Mouse (Mus musculus) cerebellum, postnatal 14 days (tissue): ENCODE measurements around the gene Hcst.
A peak's percentile ranks its signal among the peaks of the same experiment; 100 is the strongest.

Experiments
- DNase-seq, 2 experiments: peaks; one replicate each; pipeline ENCODE4 v3.0.0; 2021; ENCODE audit warnings: mixed read lengths in 2 of 2

The Hcst gene

DNA sequence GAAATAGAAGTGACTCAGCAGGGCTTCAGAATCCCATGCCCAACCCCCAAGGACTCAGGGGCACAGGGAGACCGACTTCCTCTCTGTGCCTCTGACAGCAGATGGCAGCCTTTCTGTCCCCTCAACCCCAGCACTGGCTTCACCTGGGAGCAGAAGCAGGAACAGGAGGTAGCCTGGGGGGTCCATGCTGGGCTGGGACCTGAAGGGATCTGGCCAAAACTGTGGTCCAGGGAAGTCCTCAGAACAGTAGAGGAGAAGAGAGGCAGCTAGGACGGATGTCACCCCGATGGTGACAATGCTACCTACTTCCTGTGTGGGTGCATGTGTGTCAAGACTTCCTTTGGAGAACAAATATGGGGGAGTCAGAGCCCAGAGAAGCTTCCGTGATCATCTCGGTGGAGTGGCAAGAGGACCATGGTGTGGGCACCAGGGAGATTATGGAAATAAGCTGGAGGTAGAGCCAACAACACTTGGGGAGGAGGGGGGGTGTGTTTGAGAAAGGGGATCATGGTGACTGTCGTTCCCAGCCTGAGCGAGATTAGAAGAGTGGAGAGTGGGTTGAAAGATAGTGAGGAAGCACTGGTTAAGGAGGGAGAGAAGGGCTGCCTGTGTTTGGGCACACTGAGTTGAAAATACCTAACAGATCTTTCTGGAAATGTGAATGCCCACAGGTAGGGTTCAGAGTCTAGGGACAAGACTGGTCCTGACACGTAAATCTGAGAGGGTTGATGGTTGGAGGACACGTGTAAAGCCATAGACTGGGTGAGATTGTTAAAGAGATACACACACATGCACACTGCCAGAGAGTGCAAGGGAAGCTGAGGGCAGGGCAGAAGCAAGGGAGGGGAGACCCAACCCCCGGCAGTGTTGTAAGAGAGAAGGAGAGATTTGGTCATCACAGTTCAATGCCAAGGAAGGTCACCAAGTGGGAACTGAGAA is at the start of gene Hcst:
Gene Hcst (minus strand): TSS at position 294 of the 939 bp plus-strand sequence.
- no peak for DNase-seq

DNA sequence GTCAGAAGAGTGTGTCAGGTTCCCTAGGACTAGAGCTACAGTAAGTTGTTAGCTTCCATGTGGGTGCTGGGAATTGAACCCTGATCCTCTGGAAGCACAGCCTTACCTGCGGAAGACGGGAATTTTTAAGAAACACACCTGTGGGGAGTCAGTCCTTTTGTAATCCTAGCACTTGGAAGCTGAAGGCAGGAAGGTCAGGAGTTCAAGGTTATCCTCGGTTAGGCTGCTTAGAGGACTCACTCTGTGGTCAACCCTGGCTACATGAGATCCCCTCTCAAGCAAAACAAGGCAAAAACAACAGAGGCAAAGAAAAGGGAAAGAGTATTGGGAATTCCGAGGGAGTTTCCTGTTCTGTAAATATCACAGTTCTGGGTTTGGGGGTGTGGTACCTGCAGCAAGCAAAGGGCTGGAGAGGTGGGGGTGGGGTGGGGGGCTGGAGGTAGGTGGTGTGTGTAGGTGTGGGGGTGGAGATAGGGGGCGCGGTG is 45.2 kb upstream of the Hcst start:
- no peak for DNase-seq

DNA sequence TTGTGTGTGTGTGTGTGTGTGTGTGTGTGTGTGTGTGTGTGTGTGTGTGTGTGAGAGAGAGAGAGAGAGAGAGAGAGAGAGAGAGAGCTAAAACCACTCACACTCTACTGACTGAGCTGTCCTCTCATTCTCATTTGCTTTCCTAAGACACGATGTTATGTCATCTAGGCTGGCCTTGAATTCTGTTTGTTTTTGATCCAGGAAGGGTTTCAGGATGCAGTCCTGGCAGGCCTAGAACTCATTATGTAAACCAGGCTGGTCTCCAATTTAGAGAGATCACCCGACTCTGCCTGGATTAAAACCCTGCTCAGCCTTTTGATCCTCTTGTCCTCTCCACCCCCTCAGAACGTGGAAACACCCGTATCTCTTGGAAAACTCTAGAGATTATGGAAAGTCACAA is 44.3 kb upstream of the Hcst start:
- no peak for DNase-seq

DNA sequence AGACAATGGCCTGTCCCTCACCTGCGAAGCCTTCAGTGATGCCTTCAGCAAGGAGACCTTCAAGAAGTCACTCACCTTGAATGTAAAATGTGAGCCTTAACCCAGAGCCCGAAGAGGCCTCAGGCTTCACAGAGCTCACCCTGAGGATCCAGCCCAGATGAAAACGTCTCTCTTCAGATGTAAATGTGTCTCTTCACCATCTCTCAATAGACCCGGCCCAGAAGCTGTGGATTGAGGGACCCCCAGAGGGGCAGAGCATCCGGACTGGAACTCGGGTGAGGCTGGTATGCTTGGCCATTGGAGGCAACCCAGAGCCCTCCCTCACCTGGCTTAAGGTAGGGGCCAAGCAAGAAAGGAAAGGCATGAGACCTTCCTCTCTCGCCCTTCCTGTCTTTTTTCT is 43.9 kb upstream of the Hcst start:
- no peak for DNase-seq

DNA sequence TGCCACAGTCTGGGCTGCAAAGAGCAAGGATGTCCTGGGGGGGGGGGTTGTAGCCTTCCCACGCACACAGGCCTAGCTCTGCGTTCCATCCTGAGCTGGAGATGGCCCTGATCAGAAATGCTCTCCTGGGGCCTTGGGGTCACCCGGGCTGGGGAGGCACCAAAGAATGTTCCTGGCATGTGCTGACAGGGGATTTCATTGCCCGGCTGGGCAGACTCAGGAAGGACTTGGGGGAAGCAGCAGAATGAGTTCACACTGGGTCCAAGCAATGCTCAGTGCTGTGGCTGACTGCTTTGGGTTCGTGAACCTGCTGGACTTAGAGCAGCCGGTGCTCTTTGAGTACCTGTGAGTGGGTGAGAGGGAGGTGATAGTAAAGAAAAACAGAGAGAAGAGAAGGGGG is 39.8 kb upstream of the Hcst start:
- DNase-seq: no peak

DNA sequence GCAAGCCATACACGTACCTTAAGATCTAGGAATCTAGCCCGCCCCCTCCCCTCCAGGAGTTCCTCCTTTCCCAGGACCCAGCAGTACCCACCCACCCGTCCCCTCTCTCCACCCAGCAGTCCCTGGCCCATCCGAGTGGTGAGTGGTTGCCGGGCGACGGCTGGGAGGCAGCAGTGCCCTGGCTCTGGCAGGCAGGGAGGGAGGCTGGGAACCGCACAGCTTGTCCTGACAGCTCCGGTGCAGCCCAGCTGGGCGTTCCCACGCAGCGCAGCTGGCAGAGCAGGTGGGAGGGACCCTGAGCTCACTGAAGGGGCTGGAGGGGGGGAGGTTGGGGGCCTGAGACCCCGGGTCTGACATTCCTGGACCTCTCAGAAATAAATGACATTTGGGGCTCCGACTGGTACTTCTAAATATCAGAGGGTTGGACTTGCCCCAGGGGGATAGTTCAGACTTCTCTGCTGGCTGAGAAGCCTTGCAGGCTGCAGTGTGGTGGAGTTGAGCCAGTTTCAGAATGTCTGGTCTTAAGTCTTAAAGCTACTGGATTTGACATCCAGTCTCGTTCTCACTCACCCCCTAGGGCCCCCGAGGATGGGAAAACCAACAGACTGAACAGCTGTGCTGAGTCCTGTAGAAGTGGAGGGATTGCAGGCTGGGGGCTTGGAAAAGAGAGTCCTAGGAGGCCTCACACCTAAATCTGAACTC is 38.1 kb upstream of the Hcst start, which contains the start of the genes Kirrel2 and Nphs1:
Gene Kirrel2 (minus strand): TSS at position 62 of the 702 bp plus-strand sequence.
Gene Nphs1 (plus strand): TSS at position 687 of the 702 bp plus-strand sequence.
- peak; percentile 44 to 51 for DNase-seq

DNA sequence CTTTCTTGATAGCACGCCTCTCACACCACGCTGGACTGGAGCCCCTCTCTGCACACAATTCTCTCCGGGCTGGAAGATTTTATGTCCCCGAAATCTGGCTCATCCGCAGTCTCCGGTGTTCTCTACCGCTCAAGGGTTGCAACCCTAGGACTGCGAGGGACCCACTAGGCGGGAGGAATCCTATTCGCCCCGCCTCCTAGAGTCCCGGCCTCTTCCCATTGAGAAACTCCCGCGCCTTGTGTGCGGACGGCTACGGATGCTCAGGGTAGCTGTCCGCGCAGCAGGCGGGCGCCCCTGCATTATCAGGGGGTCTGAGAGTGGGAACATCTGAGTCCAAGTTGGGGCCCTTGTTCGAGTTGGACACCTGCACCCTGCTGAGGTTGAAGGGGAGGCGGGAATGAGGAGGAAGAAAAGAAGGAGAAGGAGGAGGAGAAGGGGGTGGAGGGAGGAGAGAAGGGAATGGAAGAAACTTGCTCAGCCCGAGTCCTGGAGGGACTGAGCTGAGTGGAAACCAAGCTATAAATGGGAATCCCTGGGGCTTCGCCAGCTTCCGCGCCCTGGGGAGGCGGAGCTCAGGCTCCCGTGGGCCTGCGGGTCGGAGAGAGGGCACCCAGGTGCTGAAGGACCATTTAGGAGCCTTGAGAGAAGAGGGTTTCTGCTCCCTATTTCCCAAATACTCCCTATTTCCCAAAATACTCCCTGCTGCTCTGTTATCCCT is 37.4 kb upstream of the Hcst start:
- DNase-seq: no peak

DNA sequence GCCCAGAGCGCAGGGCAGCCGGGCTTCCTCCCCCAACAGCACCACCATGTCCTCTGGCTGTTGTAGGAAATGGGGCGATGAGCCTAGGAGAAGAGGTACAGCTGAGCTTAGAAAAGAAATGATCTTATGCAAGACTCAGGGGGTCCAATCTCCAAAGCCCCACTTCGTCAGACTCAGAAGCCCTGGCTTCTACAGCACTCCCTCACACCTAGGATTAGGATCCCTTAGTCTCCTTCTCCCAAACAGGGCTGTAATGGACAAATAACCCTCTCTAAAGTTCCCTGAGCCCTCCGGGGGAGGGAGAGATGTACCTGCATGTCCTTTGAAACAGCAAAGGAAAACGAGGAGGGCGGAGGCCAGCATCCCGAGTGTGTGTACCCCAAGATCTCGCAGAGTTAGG is 36.8 kb upstream of the Hcst start:
- no peak for DNase-seq

DNA sequence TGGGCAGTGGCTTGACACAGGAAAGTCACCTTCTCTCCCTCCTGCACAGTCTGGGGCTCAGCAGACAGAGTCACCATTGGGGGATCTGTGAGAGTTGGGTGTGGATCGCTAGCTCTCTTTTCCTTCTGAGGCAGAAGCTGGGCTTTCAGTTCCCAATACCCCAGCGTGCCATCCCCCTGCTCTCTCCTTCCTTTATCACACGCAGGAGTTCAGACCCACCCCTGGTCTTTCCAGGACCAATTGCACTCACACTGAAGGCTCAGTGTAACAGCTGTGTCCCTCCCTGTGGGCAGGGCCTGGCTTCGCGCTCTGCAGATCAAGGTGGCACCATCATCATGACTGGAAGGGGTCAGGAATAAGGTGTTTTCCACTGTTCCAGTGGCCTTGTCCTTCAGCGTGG is 34.6 kb upstream of the Hcst start:
- no peak for DNase-seq

DNA sequence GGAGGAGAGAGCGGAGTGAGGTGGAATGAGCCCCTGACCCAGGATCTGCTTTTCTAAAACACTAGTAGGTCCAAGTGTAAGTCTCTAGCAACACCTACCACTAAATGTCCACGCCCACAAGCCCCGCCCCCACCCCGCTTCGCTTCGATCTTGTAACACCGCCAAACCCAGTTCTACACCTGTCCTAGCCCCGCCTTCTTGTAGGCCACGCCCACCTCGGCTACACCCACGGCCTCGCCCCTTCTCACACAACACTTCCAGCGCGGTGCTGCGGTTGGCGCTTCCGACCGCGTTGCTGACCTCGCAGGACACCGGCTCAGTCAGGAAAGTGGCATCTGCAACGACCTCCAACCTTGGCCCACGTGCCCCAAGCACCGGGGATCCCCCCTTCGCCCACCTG is 34.1 kb upstream of the Hcst start:
- peak in 1 of 2 experiments; percentile 40 for DNase-seq

DNA sequence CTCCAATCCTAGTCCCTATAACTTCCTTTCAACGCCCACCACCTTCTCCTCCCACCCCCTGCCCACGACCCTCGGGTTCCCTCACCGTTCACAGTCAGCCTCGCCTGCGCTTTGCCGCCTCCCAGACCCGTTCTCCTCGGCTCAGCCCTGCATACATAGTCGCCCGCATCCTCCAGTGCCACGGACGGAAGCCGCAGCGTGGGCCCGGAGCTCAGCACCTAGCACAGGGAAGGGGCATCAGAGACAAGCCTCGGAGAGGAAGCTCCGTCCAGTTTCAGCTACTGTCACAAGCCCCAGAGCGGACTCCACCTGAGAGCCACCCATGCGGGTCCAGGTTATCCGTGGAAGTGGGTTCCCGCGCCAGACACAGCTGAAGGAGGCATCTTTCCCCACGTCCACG is 33.7 kb upstream of the Hcst start:
- no peak for DNase-seq

DNA sequence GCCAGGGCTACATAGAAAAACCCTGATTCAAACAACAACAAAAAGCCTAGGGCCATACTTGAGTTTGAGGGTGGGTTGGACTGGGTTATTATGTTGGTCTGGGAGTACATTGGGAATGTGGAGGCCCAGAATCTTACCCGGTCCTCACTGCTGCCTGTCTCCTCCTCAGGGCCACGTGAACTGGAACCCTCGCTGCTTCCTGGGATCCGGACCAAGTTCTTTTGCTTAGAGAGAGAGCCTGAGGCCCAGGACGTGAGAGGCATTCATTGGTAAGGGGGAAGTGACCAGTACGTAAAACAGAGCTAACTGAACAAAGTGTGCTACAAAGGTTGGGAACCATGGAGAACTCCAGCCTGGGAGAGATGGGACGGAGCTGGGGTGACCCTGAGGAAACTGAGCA is 30.6 kb upstream of the Hcst start:
- no peak for DNase-seq

DNA sequence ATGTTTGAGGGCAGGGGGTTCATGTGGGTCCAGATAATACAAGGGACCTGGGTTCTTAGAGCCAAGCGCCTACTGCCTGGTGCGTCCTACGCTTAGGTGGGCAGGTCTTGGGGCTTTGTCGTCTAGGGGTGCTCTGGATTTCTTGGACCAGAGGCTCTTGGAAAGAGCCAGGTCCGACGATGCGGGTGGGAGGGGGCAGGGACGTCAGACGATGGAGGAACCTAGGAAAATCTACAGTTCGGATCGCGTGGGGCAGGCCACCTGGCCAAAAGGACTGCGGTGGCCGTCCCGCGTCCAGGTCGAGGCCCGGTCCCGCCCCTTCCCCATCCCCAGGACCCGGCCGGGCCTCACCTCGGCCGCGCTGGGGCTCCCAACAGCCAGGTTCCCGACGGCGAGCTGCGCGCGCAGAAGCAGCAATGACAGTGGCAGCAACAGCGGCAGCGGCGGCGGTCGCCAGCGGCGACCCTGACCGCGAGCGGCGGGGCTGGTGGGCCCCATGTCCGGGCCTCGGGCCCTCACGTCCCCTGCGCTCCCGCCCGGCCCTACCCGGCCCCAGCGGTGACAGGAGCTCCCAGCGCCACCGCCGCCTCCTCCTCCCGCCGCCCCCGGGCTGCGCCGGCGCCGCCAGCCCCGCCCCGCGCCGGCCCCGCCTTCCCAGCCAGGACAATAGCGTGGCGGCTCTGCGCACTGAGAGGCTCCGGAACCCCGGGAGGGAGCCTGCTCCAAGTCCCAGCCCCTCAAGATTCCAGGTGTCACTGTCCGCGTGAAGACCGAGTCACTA is 25.5 kb upstream of the Hcst start, which contains the start of gene Aplp1:
Gene Aplp1 (minus strand): TSS at position 565 of the 781 bp plus-strand sequence.
- peak; percentile 81 to 84 for DNase-seq

DNA sequence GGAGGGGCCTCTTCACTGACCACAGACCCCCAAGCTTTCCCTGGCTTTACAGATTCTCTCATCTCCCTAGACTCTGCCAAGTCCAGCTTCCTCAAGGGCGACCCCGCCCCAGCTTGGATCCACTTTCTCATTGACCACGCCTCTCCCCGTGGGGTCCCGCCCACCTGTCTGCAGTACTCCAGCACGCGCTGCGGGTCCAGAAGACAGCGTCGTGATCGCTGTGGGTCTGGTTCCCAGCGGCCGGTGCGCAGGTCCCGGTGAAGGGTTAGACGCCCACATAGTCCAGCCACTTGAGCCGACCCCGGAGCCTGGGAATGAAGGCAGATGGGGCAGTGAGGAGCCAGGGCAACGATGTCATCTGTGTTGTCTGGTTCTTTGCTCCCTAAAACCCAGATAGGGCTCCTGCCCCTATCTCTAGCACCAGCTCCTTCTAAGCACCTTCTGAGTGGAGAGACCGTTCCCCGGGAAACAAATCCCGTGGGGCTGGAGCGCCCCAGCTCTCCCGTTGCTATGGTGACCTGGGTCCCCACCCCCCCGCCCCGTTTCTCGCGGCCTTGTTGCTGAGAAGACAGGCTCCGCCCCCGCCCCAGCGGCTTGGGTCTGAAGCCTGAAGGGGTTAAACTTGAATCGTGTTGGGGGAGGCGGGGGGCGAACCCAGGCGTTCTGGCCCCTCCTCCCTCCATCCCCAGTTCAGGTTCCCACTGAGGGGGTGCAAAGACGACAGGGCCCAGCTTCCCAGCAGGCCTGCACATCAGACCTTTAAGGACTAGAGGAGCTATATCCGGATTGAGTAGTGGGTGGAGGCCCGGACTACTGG is 24.7 kb upstream of the Hcst start:
- DNase-seq: peak; percentile 46 to 68

DNA sequence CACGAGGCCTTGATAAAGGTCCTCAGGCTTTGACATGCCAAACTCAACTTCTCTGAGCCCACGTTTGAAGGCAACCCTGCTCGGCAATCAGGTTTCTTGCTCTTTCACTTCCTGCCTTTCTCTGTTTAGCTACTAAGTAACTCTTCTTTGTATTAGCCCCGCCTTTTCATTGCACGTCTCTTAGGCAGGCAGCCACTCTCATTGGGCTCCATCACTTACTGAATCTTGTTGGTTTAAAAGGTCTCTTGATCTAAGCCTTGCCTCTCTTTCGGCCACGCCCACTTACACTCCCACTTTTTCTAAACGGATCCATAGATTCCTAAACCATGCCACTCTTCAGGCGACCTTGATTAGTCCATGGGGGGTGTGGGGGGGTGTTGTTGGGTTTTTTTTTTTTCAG is 24.0 kb upstream of the Hcst start:
- peak in 1 of 2 experiments; percentile 19 for DNase-seq

DNA sequence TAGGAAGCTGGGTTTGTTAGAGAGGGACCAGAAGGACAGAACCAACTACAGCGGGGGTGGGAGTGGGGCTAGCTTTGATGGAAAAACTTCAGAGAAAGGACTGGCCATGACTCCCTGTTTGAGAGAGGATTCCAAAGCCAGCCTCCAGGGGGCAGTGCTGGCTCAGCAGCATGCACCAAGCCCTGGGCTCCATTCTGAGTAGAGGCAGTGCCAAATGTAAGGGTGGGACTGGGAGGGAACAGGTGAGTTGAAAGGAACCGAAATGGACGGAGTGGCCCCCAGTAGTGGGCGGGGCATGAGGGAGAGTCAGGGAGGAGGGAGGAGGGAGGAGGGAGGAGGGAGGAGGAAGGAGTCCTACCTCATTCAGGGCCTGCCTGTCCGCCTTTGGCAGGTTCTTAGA is 21.0 kb upstream of the Hcst start:
- peak; percentile 80 to 87 for DNase-seq

DNA sequence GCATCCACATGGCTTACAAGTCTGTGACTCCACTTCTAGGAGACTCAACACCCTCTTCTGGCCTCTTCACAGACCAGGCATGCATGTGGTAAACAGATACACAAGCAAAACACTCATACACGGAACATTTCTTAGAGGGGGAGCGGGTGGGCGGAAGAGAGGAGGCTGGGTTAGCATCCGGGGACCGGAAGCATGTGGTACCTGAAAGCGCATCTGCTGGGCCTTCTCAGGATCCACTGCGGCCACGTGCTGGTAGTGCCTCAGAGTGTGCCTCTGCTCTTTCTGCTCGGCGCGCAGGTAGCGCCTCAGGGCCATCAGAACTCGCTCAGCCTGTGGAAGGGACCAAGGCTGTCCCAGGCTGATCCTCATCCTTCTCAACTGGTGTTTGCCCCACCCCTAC is 20.1 kb upstream of the Hcst start:
- peak in 1 of 2 experiments; percentile 16 for DNase-seq

DNA sequence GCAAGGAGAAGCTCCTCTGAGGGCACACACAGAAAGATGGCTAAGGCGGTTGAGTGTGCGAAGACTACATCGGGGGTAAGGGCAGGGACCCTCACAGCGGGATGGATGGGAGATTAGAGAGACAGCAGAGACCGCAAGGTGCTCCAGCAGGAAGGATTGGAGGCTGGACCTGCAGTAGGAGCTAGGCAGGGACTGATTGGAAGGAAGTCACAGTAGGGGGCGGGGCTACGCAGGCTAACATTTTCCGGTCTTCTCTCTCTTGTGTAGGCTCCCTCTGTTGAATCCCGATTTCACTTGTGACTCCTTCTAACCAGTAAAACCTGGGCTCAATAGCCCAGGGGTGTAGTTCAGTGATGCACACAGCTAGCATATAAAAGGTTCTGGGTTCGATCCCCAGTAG is 17.2 kb upstream of the Hcst start:
- no peak for DNase-seq

DNA sequence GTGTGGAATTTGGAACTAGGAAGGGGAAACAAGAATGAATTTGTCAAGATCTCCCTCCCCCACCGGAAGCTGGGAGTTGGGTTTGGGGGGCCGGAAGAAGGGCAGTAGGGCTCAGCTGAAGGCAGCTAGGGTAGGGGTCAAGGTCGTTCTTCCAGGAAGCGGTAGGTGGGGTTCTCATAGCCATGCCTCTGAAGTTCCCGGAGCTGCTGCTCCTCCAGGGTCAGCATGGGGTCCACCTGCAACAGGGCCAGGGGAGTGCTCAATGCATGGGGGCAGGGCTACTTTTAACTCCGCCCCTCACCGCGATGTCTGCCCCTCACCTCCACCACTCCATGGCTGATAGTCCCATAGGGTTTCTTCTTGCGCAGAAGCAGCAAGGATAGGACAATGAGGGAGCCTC is 15.5 kb upstream of the Hcst start:
- DNase-seq: no peak

DNA sequence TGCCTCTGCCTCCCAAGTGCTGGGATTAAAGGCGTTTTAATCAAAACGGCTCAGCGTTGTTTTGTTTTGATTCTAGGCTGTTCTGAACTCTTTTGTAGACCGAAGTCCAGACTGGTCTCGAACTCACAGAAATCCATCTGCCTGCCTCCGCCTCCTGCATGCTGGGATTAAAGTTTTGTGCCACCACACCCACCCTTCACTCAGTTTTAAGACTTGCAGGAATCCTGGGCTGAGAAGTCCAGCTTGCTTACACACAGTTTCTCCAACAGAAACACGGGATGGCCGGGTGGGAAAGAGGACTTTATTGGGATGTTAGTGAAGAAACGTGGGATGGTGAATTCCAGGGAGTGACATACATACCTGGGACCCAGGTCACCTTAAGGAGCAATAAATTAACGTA is 15.0 kb upstream of the Hcst start:
- DNase-seq: no peak

DNA sequence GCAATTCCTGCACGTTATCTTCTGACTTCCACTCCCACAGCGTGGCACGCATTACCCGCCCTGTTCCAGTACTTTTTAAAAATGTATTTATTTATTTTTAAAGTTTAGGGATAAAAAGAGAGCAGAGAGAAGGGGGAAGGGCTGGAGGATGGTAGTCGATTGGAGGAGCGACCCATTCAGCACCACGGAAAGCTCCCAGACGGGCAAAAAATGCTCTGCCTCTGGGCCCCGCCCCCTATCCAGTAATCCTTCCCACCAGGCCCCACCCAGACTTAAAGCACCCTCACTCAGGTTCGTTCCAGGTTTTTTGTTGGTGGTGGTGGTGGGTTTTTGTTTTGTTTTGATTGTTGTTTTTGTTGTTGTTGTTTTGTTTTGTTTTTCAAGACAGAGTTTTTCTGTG is 14.6 kb upstream of the Hcst start:
- DNase-seq: no peak
